Mouse (Mus musculus): ENCODE measurements at regions not wholly inside any gene's neighbourhood (a gene's known extent, or its start where the extent isn't known, plus 50 kb on each side); places are given as distances from the start of the nearest gene placed in this dataset.

DNA sequence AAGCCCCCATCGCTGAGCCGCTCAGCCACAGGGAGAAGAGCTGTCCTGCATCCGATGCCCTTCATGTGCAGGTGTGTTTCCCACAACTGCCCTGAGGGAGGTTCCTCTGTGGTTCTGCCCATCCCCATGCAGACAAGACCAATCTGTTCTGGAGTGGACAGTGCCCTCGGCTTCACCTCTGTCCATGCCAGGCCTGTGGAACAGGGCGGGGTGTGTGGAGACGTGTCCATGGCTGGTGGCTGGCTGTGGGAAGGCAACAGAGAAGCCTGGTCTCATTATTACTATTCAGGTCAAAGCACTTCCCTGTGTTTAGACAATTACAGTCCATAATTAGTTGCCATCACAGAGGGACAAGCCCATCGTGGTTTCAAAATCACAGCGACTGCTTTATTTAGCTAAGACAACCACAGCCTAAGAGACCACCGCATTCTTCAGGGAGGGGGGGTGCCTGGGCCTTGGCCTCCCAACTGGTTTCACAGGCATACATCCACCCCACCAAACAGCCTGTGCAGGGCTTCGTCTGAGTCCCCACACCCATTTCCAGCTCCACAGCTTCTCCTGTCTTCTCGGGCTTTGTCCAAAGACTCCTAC is 97.7 kb downstream of the Rplp1 start:
- no peak for DNase-seq (ENCODE audit: low spot score)

DNA sequence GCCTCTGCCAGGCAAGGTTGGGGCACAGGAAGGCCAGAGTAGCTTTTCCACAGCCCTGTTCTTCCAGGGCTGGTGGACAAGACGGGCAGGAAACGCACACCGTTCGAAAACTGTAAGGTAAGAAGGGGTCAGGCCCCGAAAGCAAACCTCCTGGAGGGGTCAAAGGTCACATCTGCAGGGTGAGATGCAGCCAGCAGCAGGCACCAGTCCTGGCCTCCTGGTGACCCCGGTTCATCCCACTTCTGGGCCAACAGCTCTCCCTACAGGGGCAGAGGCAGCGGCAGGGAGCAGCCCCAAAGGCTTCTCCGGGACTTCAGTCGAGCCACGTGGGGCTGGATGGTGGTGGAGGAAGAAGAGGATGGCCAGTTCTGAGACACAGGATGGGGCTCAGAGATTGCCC is 98.3 kb downstream of the Rplp1 start:
- DNase-seq (ENCODE audit: low spot score), result no peak

DNA sequence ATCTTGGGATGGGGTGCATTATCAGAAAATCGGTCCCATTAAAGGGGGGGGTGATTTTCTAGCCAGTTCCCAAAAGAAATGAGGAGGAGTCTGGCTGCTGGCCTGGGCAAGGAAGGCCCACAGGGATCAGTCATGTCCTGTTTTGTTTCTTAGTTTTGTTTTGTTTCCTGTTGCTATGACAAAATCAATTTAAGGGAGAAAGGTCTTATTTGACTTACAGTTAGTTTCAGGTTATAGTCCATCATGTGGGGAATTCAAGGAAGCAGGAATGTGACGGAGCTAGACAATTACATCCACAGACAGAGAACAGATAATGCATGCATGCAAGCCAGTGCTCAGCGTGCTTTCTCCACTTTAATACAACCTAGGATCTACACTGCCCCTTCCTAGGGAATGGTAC is 101.1 kb downstream of the Rplp1 start:
- DNase-seq (ENCODE audit: low spot score), result no peak

DNA sequence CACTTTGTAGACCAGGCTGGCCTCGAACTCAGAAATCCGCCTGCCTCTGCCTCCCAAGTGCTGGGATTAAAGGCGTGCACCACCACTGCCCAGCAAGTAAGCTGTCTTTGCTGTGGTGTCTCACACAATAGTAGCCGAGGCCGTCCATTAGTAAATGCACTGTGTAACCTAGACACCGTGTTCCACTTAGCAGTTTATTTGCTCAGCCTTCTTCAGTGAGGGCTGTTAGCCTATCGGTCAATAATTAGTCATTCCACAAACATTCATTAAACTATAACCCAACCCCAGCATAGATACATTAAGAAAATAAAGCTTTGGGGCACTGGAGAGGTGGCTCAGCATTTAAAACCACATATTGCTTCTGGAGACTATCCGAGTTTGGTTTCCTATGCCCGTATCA is 102.0 kb downstream of the Rplp1 start:
- DNase-seq (ENCODE audit: low spot score), result no peak

DNA sequence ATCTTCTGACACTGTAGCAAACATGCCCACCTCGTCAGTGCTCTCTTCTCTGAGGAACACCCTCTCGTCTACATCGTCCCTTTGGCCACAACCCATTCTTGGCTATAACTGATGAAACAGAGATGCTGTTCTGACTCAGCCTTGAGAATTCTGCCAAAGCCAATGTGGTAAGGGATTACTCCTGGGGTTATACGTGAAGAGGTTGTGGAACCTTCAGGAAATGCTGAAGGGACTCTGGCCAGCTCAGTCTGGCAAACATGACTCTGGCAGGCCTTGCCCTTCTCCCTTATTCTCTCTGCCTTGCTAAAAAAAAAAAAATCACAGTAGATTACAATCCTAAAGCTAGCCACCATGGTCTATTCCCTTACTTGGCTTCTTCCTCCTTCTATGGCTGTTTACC is 103.9 kb downstream of the Rplp1 start:
- no peak for DNase-seq (ENCODE audit: low spot score)

DNA sequence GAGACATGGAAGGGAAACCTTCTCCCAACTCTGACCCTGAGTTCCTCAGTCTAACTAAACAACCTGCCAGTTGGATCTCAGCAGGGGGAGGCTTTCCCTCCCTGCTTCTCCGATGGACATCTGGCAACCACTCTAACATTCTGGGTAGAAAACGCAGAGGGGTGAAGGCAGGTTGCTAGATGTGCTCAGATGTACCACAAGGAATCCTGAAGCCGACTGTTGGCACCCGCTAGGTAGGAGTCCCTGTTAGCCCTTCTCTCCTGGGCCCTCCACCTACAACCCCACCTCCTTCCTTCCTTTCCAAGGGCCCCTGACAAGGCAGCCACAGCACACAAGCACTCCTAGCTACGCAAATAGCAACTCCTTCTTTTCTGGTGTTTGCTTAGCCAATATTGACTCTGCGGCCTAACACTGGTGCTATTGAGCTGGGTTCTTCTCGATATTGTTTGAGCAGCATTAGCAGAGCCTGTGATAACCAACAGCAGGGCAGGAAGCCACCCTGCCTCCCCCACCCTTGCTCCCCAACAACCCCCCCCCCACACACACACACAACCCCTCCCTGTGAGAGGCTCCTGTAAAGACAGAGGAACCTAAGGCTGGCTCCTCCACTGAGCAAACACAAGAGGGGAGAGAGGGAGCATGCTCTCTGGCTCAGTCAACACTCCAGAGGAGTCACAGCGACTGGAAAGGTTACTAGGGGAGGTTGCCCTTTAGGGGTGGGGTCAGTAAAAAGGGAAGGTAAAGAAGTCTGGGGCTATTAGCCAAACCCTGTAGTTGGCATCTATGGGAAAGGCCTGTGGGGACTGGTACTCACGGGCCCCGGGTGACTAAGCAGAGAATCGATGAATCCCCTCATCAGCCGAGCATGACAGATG is 105.8 kb downstream of the Rplp1 start:
- no peak for DNase-seq (ENCODE audit: low spot score)

DNA sequence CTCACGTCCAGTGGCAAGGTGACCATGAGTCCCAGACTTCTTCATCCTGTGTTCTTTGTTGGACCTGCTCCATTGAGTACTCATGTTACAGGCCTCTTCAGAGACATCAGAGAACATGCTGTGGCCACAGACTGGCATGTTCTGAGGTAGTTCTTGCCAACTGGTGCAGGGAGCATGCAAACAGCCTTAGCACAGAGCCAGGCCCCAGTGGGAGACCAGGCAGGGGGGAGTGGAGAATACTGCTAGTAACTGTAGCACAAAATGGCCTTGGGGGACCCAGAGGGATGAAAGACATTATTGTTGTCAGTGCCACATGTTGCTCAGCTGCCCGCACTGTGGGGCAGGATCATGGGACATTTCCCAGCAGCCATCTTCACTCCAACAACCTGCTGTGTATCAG is 108.4 kb downstream of the Rplp1 start:
- DNase-seq (ENCODE audit: low spot score), result no peak

DNA sequence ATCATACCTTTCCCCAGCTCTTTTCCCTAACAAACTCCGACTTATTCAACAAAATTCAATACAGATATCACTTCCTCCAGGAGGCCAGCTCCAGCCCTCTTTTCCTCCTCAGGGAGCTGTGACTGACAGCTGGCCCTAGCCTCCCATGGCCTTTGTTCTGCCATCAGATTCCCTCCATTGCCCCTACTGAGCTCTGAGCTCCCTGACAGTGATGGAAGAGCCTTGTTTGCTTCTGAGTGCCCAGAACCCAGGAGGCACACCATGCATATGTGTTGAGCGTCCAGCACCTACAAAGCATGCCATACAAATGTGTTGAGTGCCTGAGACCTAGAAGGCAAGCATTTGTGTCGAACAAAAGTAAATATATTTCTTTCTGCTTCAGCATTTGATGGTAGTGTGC is 110.8 kb downstream of the Rplp1 start:
- no peak for DNase-seq (ENCODE audit: low spot score)

DNA sequence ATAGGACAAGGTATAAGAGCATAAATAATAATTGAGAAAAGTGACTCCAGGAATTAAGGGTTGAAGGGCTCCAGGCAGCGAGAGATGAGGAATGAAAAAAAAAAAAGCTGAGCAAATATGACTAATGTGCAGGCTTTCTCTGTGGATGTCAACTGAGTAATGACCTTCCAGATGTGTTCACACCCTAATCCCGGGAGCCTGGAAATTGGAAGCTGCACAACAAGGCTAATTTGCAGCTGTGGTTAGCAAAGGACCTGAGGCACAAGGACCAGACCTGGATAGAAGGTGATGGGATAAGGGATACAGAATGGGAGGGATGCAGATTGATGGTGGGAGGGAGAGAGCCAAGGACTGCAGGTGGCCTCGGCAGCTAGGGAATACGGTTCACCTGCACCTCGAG is 111.6 kb downstream of the Rplp1 start:
- DNase-seq (ENCODE audit: low spot score), result no peak

DNA sequence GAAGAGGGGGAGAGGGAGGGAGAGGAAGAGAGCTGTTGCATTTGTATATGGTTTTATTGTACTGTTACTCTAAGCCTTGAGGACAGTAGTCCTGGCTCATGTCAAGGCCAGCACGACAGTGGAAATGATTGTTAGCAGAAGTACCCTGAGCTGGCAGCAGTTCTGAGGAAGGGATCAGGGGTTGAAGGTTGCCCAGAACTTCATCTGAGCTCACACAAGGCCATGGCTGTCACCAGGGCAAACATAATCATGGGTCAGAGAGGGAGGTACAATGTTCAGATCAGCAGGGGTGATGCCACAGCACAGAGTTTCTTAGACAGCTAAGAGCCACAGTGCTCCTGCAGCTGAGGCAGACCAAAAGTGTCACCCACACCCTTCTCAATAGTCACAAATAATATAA is 114.8 kb downstream of the Rplp1 start:
- DNase-seq (ENCODE audit: low spot score), result no peak

DNA sequence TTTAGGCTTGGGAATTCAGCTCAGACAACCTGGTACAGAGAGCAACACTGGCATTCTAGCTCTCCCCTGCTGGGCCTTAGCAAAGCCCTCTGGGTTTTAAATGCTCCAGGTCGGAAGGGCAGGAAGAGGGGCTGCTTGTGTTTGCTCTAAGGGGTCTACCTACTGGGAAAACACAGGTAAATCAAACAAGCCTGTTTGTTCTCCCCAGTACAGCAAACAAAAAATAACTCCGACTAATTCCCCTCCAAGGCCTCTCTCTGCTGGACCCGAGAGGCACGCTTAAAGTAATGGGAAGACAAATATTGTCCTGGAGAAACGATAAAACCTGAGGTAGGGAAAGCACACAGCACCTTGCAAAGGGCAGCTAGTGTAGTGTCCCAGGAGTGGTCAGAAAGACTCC is 118.4 kb downstream of the Rplp1 start:
- DNase-seq (ENCODE audit: low spot score), result no peak

DNA sequence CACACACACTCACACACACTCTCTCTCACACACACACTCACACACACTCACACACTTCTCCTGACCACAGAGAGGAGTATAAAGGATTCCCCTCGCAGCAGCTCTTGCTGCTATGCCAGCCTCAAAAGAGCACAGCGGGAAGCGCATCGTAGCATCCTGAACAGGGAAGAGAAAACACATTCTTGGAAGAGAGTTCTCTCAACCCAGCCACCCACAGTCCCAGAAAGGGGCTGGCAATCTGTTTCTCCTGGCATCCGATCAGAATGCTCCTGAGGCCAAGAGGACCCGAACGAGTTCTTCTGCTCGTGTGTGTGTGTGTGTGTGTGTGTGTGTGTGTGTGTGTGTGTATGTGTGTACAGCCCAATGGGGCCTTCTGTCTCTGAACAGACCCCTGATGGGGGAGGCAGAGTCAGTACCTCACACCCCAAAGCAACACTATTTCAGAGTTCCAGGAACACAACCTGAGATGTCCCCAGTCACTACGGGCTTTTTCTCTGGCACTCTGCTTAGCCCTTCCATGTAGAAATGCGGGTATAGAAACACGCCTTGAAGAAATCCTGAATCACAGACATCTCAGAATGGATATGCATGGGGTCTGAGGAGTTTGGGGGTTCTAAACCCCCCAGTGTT is 122.8 kb downstream of the Rplp1 start:
- DNase-seq (ENCODE audit: low spot score), result no peak

DNA sequence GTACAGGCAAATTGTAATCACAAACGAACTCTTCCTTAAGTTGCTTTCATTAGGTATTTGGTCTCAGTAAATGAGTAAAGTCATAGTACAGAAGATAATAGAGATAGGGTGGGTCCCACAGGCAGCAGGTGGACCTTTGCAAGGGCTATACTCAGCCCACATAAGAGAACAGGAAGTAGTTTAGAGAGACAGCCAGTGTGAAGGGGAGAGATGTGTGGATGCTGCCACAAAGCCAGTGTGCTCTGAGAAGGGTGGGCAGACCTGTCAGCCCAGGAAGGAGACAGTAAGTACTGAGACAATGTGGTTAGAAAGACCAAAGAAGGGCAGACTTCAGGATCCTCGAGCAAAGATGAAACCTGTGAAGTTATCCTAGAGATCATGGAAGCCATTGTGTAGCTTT is 123.5 kb downstream of the Rplp1 start:
- DNase-seq (ENCODE audit: low spot score), result no peak

DNA sequence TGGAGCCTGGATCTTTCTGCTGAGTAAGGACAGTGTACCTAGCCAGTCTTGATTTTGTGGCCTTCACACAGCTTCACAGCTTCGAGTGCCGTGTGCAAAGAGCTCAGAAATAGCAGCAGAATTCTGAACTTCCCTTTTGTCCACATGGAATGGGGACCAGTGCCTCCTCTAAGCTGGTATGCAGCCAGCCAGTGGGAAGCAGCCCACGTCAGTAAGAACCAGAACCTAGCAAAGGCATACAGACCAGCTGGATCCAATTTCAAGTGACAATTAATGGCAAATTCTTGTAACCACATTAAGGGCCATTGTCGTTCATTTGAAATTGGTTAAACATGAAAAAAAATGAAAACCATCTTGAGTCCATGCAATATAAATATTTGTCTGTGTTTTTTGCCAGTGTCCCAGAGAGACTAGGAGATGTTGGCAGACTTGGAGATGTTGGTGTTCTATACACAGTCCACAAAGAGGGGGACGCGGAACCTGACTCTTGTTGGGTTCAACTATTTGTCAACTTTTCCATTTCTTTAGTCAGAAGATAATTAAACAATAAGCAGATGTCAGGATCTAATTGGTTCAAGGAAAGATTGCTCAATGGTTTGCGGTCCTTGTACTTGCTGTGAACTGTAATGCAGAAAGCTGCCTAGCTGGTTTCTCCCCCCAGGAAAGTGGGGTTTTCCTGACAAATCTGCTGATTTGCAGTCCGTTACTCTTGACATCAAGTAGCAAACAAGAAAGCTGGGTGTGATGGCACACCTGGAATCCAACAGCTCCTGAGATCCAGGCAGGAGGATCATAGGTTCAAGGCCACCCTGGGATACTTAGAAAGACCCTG is 125.1 kb downstream of the Rplp1 start:
- no peak for DNase-seq (ENCODE audit: low spot score)

DNA sequence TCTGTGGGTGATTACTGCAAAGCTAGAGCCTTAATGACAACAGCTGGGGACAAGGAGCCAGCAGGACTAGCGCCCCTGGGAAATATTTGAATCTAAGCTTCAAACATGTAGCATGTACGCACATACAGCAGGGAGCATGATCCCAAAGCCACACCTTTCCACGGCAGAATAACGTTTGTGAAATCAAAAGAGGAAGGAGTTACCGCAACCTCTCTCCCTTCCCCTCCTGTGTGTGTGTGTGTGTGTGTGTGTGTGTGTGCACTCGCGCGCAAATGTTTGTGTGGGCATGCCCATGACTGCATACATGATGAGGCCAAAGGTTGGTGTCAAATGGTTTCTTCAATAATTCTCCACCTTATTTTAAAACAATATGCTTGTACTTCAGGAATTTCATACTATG is 132.9 kb downstream of the Rplp1 start:
- DNase-seq (ENCODE audit: low spot score), result no peak

DNA sequence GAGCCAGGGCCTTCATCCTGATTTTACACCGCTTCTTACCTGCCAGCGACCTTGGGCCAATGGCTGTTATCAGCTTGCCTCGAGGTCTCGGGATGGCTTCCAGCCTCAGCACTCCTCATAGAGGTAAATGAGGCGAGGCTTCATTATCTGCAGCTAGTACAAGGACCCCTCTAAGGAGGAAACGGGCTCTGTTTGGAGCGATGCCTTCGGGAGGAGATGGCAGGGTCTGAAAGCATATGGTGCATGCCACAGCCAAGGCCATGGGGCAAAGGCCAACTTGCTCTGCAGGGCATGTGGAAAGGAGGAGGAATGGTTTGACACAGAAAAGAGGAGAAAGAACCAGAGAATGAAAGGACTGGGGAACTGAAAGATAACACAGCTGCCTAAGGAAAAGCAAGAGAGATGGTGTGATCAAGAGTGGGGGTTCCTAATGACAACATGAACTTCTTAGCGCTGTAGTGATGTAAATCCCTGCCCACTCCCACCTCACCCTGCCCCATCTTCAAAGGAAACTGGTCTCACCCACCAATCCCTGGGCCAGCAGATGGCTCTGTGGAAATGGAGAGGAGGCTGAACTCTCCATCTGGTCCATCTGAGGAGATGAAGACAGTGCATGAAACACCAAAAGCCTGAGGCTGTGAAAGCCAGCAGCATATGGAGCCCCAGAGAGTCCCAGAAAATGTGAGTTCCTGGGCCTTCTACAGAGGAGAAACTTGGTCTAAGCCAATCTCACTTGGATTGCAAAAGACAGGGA is 134.0 kb downstream of the Rplp1 start:
- no peak for DNase-seq (ENCODE audit: low spot score)

DNA sequence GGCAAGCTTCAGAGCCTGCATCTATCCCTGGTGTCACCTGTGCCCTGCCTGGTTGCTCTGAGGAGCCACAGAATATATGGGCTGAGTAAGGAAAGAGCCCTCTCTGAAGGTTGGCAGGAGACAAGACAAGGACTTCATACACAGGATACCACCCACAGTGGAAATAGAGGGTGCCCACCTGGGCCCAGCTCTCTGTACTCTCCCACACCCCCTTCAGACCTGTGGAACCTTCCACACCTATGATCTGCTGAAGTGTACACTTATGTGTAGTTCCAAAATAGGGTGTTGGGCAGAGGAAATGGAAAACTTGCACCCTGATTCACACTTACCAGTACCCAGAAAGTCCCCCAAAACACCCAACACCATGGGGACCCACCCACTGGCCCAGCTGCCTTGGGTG is 135.2 kb downstream of the Rplp1 start:
- DNase-seq (ENCODE audit: low spot score), result no peak

DNA sequence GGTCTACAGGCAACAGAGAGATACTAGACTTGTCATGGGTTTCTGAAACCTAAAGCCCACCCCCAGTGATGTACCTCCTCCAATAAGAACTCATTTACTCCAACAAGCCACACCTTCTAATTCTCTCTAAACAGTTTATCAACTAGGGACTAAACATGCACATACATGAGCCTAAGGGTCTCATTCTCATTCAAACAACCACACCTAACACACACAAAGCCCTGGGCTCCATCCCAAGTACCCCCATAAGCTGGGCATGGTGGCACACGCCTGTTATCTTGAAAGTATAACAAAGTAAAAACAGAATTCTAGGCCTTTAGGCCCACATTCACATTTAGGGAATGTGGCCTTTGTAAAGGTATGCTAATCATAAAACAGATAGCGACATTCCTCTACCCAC is 137.9 kb downstream of the Rplp1 start:
- no peak for DNase-seq (ENCODE audit: low spot score)

DNA sequence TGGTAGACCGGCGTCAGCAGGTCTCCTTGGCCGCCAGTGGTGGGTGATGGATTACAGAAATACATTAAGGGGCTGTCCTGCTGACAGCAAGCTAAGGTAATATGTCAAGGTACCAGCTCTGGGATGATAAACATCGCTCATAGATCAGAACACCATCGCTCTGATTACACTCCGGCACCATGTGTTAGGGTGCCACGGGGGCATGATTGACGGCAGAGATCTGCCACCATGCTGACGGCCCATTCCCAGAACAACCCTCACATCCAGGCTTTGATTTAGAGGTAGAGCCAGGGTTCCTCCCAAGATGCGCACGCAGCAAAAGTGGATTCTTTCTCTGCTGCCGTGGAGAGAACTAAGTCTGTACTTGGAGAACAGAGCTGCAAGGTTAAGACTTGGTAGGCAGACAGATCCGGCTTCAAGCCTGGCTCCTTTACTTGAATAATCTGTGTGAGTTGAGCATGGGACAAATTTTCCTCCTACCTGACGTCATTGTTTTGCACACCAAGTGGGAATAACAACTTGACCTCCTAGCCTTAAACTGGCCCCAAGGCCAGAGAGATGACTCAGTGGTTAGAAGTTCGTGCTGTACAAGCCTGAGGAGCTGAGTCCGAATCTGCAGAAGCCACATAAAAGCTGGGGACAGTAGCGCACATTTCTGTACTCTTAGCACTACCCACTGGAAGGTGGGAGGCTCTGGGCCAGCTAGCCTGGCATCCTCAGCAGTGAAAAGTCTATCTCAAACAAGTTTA is 144.0 kb downstream of the Rplp1 start:
- no peak for DNase-seq (ENCODE audit: low spot score)

DNA sequence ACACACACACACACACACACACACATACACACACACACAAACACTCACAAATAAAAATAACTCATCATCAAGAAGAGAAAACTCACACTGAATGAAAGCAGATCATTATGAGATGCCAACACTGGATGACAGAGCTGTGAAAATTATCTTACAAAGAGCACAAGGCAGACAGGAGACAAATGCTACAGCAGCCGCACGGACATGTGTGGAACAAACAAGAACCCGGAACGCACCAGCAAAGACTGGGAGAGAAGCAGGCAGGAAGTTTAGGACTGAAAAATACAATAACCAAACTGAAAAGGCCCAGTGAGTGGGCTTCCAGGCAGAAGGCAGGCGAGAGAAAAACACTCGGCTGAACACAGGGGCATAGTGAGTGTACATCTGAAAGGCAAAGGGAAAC is 148.2 kb downstream of the Rplp1 start:
- no peak for DNase-seq (ENCODE audit: low spot score)

DNA sequence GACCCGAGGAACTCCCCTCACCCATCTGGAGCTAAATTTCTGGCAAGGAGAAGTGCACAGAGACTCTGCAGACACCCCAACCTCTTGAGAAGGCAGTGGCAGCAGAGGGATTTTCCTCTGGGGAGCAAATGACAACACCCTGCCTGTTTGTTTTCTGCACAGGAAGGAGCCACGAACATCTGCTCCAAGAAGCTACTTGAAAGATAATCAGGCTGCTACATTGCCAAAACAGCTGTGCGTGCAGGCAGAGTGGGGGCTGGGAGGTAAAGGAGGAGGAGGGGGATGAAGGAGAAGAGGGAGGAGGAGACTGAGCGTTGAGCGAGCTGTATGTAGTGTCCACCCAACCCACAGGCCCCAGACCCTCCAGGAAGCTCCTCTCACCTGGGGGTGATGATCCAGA is 149.0 kb downstream of the Rplp1 start:
- no peak for DNase-seq (ENCODE audit: low spot score)
